Mouse (Mus musculus) kidney, adult 9 months (tissue): ENCODE results near the gene Sptbn1.

Experiments used
- DNase-seq: peaks from one replicate; pipeline ENCODE4 v3.0.0; 2022

Sptbn1 gene

GRCm38 (mm10) chr11:30210100-30210811 lies 57.7 kb downstream of the Sptbn1 start:
- no peak for DNase-seq

- DNase-seq = peak; percentile 96
These were observed 58.5 kb downstream of the Sptbn1 start for GRCm38 (mm10) chr11:30209495-30209894.

GRCm38 (mm10) chr11:30204398-30204797 lies 63.6 kb downstream of the Sptbn1 start:
- peak; percentile 77 for DNase-seq

GRCm38 (mm10) chr11:30200391-30200790 lies 67.6 kb downstream of the Sptbn1 start:
- DNase-seq = peak; percentile 55

- DNase-seq = peak; percentile 84
These were observed 69.8 kb downstream of the Sptbn1 start for GRCm38 (mm10) chr11:30198091-30198675.

- no peak for DNase-seq
These were observed 70.3 kb downstream of the Sptbn1 start for GRCm38 (mm10) chr11:30197564-30198090.

- no peak for DNase-seq
These were observed 71.5 kb downstream of the Sptbn1 start for GRCm38 (mm10) chr11:30196368-30197070.

- DNase-seq = no peak
These were observed 72.2 kb downstream of the Sptbn1 start for GRCm38 (mm10) chr11:30195756-30196155.

- no peak for DNase-seq
These were observed 73.2 kb downstream of the Sptbn1 start for GRCm38 (mm10) chr11:30194800-30195199.

- DNase-seq = no peak
These were observed 77.0 kb downstream of the Sptbn1 start for GRCm38 (mm10) chr11:30190959-30191358.

GRCm38 (mm10) chr11:30190119-30190518 lies 77.9 kb downstream of the Sptbn1 start:
- DNase-seq = no peak

- no peak for DNase-seq
These were observed 81.0 kb downstream of the Sptbn1 start for GRCm38 (mm10) chr11:30186902-30187470.

GRCm38 (mm10) chr11:30184527-30184926 lies 83.4 kb downstream of the Sptbn1 start:
- DNase-seq = no peak

- no peak for DNase-seq
These were observed 85.1 kb downstream of the Sptbn1 start for GRCm38 (mm10) chr11:30182716-30183411.

- no peak for DNase-seq
These were observed 89.8 kb downstream of the Sptbn1 start for GRCm38 (mm10) chr11:30178193-30178592.

- DNase-seq = peak; percentile 80
These were observed 90.7 kb downstream of the Sptbn1 start for GRCm38 (mm10) chr11:30177145-30177840.

GRCm38 (mm10) chr11:30176111-30176510 lies 91.9 kb downstream of the Sptbn1 start:
- DNase-seq = peak; percentile 50

- DNase-seq = no peak
These were observed 92.4 kb downstream of the Sptbn1 start for GRCm38 (mm10) chr11:30175623-30176022.

- DNase-seq = no peak
These were observed 96.3 kb downstream of the Sptbn1 start for GRCm38 (mm10) chr11:30171586-30172178.

GRCm38 (mm10) chr11:30171184-30171583 lies 96.8 kb downstream of the Sptbn1 start:
- no peak for DNase-seq

GRCm38 (mm10) chr11:30166551-30166922 lies 101.4 kb downstream of the Sptbn1 start:
- DNase-seq = no peak
